Mouse (Mus musculus) forebrain, embryonic 14.5 days (tissue): ENCODE measurements around the gene Aatf. TPM values are rescaled to one million over a fixed set of nuclear protein-coding genes. Genes with fewer than 3 reads are reported as not detected.
A peak's percentile ranks its signal among the peaks of the same experiment; 100 is the strongest.

ENCODE experiments used
- ATAC-seq: fragments of 200-750 bp; cut with Nextera tagmentation; 2 replicates; pipeline ENCODE4 v1.8.0; 2017; ENCODE audit warnings: mild to moderate bottlenecking, moderate library complexity
- DNase-seq: peaks from one replicate; pipeline ENCODE4 v3.0.0-alpha.2; 2015; ENCODE audit warnings: low spot score
- H3K27ac ChIP-seq: fragments of 300-500 bp; sonication (generic); 2 replicates; pipeline ENCODE4 v1.5.1; 2014; ENCODE audit warnings: low read depth, mild to moderate bottlenecking, control low read depth, low read length, moderate library complexity
- H3K27me3 ChIP-seq: fragments of 300-500 bp; sonication (generic); replicated peaks from 2 replicates; pipeline ENCODE4 v1.6.1; 2014; ENCODE audit warnings: low read length, control low read depth, mixed read lengths; ENCODE audit not compliant: control insufficient read depth, insufficient read depth
- H3K36me3 ChIP-seq: fragments of 300-500 bp; sonication (generic); 2 replicates; pipeline ENCODE4 v1.6.1; 2014; ENCODE audit warnings: low read length, control low read depth; ENCODE audit not compliant: control insufficient read depth, insufficient read depth
- H3K4me1 ChIP-seq: fragments of 300-500 bp; sonication (generic); 2 replicates; pipeline ENCODE4 v1.6.1; 2014; ENCODE audit warnings: antibody characterized with exemption, low read length, control low read depth; ENCODE audit not compliant: control insufficient read depth, insufficient read depth
- H3K4me2 ChIP-seq: fragments of 300-500 bp; sonication (generic); 2 replicates; pipeline ENCODE4 v1.6.1; 2014; ENCODE audit warnings: mild to moderate bottlenecking, control low read depth, low read length
- H3K4me3 ChIP-seq: fragments of 300-500 bp; sonication (generic); 2 replicates; pipeline ENCODE4 v1.5.1; 2014; ENCODE audit warnings: low read depth, low read length, control low read depth
- H3K9ac ChIP-seq: fragments of 300-500 bp; sonication (generic); 2 replicates; pipeline ENCODE4 v1.6.1; 2014; ENCODE audit warnings: mild to moderate bottlenecking, low read length, control low read depth, moderate library complexity
- H3K9me3 ChIP-seq: fragments of 300-500 bp; sonication (generic); replicated peaks from 2 replicates; pipeline ENCODE4 v1.6.1; 2016; ENCODE audit warnings: low read length, control low read depth, mixed read lengths; ENCODE audit not compliant: control insufficient read depth
- WGBS: fragments of 180-500 bp; shearing (Covaris S2); extraction: QIAGEN DNeasy Blood & Tissue Kit; methylation state at CpG from one replicate; pipeline ENCODE4 v1.1.7; 2014; 5-methylcytosine and 5-hydroxymethylcytosine counted together
- polyA plus RNA-seq: library from polyadenylated mRNA; unstranded; fragments of >200 nt; fragmentation: Nextera tagmentation; extraction: Ambion mirVana; gene quantifications from 2 replicates; pipeline ENCODE4 v1.2.1, GENCODE M21; 2014

Gene Aatf
- polyA plus RNA-seq, 1 experiment from 2014 or later, result 45.5 TPM

GRCm38 (mm10) chr11:84376510-84377365, 136.6 kb downstream of the Aatf start:
- no peaks in the 10 kb centered on the region for H3K9me3 ChIP-seq
- H3K4me1 ChIP-seq, result peaks cover 6% of the 10 kb centered on the region; the same call in 1 of the 2 replicates
- WGBS, result 55% methylated on average over 13 of the region's 13 CpGs
- H3K4me3 ChIP-seq, result no peak overlapping the region
- H3K27me3 ChIP-seq, result no peaks in the 10 kb centered on the region
- 0 out of 2 replicates have a peak, but pooled peaks cover 16% of the 10 kb centered on the region for H3K36me3 ChIP-seq
- no peak overlapping the region for H3K9ac ChIP-seq
- peak; percentile 46 for DNase-seq
- H3K27ac ChIP-seq, result no peak overlapping the region
- no peak overlapping the region for H3K4me2 ChIP-seq
- ATAC-seq, result peak; percentile 66; the same call in 1 of the 2 replicates

- 12% methylated on average over 3 of the region's 3 CpGs for WGBS
- ATAC-seq (peak; percentile 58; the same call in 1 of the 2 replicates), DNase-seq (peak; percentile 37)
- no peaks in the 10 kb centered on the region for H3K9me3 ChIP-seq
- H3K9ac ChIP-seq, result no peak overlapping the region
- H3K4me1 ChIP-seq, result peaks cover 6% of the 10 kb centered on the region; the same call in 1 of the 2 replicates
- no peak overlapping the region for H3K4me2 ChIP-seq
- no peak overlapping the region for H3K4me3 ChIP-seq
- no peak overlapping the region for H3K27ac ChIP-seq
- H3K36me3 ChIP-seq, result 0 out of 2 replicates have a peak, but pooled peaks cover 20% of the 10 kb centered on the region
- no peaks in the 10 kb centered on the region for H3K27me3 ChIP-seq
Observed at GRCm38 (mm10) chr11:84375951-84376496, 137.3 kb downstream of the Aatf start.

- H3K4me1 ChIP-seq, result peaks cover 6% of the 10 kb centered on the region; the same call in 1 of the 2 replicates
- H3K9ac ChIP-seq, result no peak overlapping the region
- H3K9me3 ChIP-seq, result no peaks in the 10 kb centered on the region
- 0 out of 2 replicates have a peak, but pooled peaks cover 23% of the 10 kb centered on the region for H3K36me3 ChIP-seq
- H3K4me3 ChIP-seq, result no peak overlapping the region
- H3K27ac ChIP-seq, result no peak overlapping the region
- ATAC-seq (no peak), DNase-seq (no peak)
- WGBS, result 90% methylated on average over 4 of the region's 4 CpGs
- no peaks in the 10 kb centered on the region for H3K27me3 ChIP-seq
- H3K4me2 ChIP-seq, result no peak overlapping the region
Observed at GRCm38 (mm10) chr11:84373122-84373521, 140.2 kb downstream of the Aatf start.

Other genes starting within 250 kb of the Aatf start
- gene Lhx1, start 12.0 kb upstream of the Aatf start, polyA plus RNA-seq, result 7.0 and 7.2 TPM in 2 replicates